Mouse (Mus musculus) thymus, adult 2 months (tissue): Measurements from ENCODE around the gene Rab22a.

Experiments
- CTCF ChIP-seq: fragments of 200-500 bp; IDR thresholded peaks from 2 replicates; pipeline ENCODE4 v1.5.1; 2012; ENCODE audit warnings: mild to moderate bottlenecking, control low read depth, low read length, moderate library complexity, borderline replicate concordance; ENCODE audit not compliant: control insufficient read depth, poor library complexity, insufficient read depth; ENCODE audit errors: extremely low read depth
- POLR2A ChIP-seq: fragments of 200-500 bp; IDR thresholded peaks from 2 replicates; pipeline ENCODE4 v1.6.1; 2012; ENCODE audit warnings: mild to moderate bottlenecking, low read length, control low read depth, moderate library complexity; ENCODE audit not compliant: control insufficient read depth, poor library complexity, insufficient read depth; ENCODE audit errors: extremely low read depth

DNA sequence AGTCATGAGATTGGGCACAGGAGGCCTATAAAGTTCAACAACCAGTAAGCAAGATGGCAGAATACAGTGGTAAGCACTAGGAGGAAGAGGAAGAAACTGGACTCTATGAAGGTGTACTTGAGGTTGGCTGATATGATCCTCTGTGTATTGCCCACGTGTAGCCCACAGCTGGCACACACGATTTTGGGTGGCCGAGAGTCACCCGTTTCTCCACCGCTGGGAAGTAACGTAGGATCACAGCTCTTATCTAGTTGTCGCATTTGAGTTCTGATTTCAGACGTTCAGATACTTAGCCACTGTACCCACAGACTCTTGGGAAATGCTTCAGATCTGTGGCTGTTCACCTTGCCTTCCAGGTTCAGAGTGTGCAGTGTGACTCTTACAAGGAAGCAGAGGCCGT lies 78.7 kb downstream of the Rab22a start:
- TF ChIP-seq CTCF (no peak), POLR2A (no peak)
